Mouse (Mus musculus) embryonic fibroblast, embryonic 13.5 days (primary cell): ENCODE data around the gene Ssr1. TPM values are rescaled to one million over a fixed set of nuclear protein-coding genes. Genes with fewer than 3 reads are reported as not detected.

Source experiments
- H3K27ac ChIP-seq: 2 replicates; pipeline ENCODE4 v1.5.1; 2012; ENCODE audit warnings: low read length, control low read depth, inconsistent platforms; ENCODE audit not compliant: insufficient read depth
- H3K4me1 ChIP-seq: 2 replicates; pipeline ENCODE4 v1.6.1; 2011; ENCODE audit warnings: low read length; ENCODE audit not compliant: control insufficient read depth, insufficient read depth
- H3K4me3 ChIP-seq: 2 replicates; pipeline ENCODE4 v1.5.1; 2011; ENCODE audit warnings: mild to moderate bottlenecking, control low read depth, low read length; ENCODE audit not compliant: insufficient read depth
- CTCF ChIP-seq: IDR thresholded peaks from 2 replicates; pipeline ENCODE4 v1.5.1; 2011; ENCODE audit warnings: mild to moderate bottlenecking, control low read depth, low read length, moderate library complexity, borderline replicate concordance; ENCODE audit not compliant: insufficient read depth
- POLR2A ChIP-seq: IDR thresholded peaks from 2 replicates; pipeline ENCODE4 v1.6.1; 2011; ENCODE audit warnings: low read depth, mild to moderate bottlenecking, control low read depth, low read length, moderate library complexity
- polyA plus RNA-seq: library from polyadenylated mRNA; stranded (reverse); fragments of >200 nt; gene quantifications from 2 replicates; pipeline ENCODE4 v1.2.4, GENCODE M21; 2011; ENCODE audit warnings: low read depth; ENCODE audit not compliant: missing spikeins, insufficient read length

Ssr1 gene
- polyA plus RNA-seq, 1 experiment: 311 TPM

GRCm38 (mm10) chr13:37966256-37967051 lies 27.6 kb downstream of the Ssr1 start:
- Histone ChIP-seq H3K27ac (no peak overlapping the region), H3K4me3 (no peak overlapping the region), H3K4me1 (peaks cover 5% of the 10 kb centered on the region; the same call in 1 of the 2 replicates)
- TF ChIP-seq CTCF (no peak), POLR2A (no peak)

- H3K27ac ChIP-seq: no peak overlapping the region
- H3K4me1 ChIP-seq: peaks cover 5% of the 10 kb centered on the region; the same call in 1 of the 2 replicates
- H3K4me3 ChIP-seq: no peak overlapping the region
- TF ChIP-seq POLR2A (no peak), CTCF (no peak)
Observed at GRCm38 (mm10) chr13:37965126-37965914, 28.7 kb downstream of the Ssr1 start.

GRCm38 (mm10) chr13:37964128-37965087 lies 29.6 kb downstream of the Ssr1 start:
- Histone ChIP-seq H3K27ac (no peak overlapping the region), H3K4me1 (peaks cover 5% of the 10 kb centered on the region; the same call in 1 of the 2 replicates), H3K4me3 (peak overlapping the region; percentile 21; the same call in 1 of the 2 replicates)
- TF ChIP-seq POLR2A (no peak), CTCF (no peak)

- H3K4me3 ChIP-seq: peak overlapping the region; percentile 21; the same call in 1 of the 2 replicates
- TF ChIP-seq POLR2A (peak; percentile 48; the same call in 1 of the 2 replicates), CTCF (no peak)
- H3K4me1 ChIP-seq: peaks cover 5% of the 10 kb centered on the region; the same call in 1 of the 2 replicates
- no peak overlapping the region for H3K27ac ChIP-seq
Observed at GRCm38 (mm10) chr13:37963354-37964007, 30.5 kb downstream of the Ssr1 start.

GRCm38 (mm10) chr13:37962541-37962940 lies 31.5 kb downstream of the Ssr1 start:
- peaks cover 5% of the 10 kb centered on the region; the same call in 1 of the 2 replicates for H3K4me1 ChIP-seq
- no peak overlapping the region for H3K4me3 ChIP-seq
- TF ChIP-seq POLR2A (no peak), CTCF (no peak)
- no peak overlapping the region for H3K27ac ChIP-seq

- Histone ChIP-seq H3K4me1 (peaks cover 5% of the 10 kb centered on the region; the same call in 1 of the 2 replicates), H3K27ac (no peak overlapping the region), H3K4me3 (no peak overlapping the region)
- no peak for TF ChIP-seq CTCF
- no peak for TF ChIP-seq POLR2A
Observed at GRCm38 (mm10) chr13:37959936-37960335, 34.1 kb downstream of the Ssr1 start.

GRCm38 (mm10) chr13:37959239-37959907 lies 34.6 kb downstream of the Ssr1 start:
- Histone ChIP-seq H3K4me1 (peaks cover 5% of the 10 kb centered on the region; the same call in 1 of the 2 replicates), H3K27ac (no peak overlapping the region)
- TF ChIP-seq POLR2A (no peak), CTCF (no peak)

GRCm38 (mm10) chr13:37958498-37959238 lies 35.3 kb downstream of the Ssr1 start:
- H3K4me1 ChIP-seq: no peaks in the 10 kb centered on the region
- TF ChIP-seq CTCF: no peak
- no peak overlapping the region for H3K27ac ChIP-seq
- H3K4me3 ChIP-seq: no peak overlapping the region

More at GRCm38 (mm10) chr13:37959239-37959907, 34.6 kb downstream of the Ssr1 start:
- H3K4me3 ChIP-seq: no peak overlapping the region
